Mouse (Mus musculus): ENCODE data around the gene Zfp358. TPM values are rescaled to one million over a fixed set of nuclear protein-coding genes. Genes with fewer than 3 reads are reported as not detected.

The Zfp358 gene
- total RNA-seq, 1 experiment: 7.1 TPM

DNA sequence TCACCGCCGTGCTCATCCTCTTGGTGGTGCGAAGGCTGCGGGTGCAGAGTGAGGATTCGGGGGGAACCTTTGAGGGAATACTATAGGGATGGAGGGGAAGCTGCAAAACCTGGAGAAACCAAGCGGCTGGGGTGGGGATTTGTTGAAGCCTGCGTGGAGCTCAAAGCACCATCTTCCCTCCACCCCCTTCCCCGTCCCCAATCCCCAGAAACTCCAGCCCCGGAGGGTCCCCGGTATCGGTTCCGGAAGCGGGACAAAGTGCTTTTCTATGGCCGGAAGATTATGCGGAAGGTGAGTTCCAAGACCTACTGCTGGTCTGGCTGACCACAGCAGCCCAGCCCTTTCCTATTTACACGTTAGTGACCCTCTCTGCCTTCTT, 24.2 kb downstream of the Zfp358 start:
- TF ChIP-seq ZNF384 (IDR thresholded peaks at IDR 0.05; ENCODE audit: low read depth, low read length) (no peak), HCFC1 (IDR thresholded peaks at IDR 0.05; ENCODE audit: borderline replicate concordance, insufficient read depth, low read length) (no peak), MAFK (IDR thresholded peaks at IDR 0.05; ENCODE audit: insufficient read depth, low read depth, low read length) (no peak), CHD2 (IDR thresholded peaks at IDR 0.05; ENCODE audit: low read depth, low read length) (no peak), ZC3H11A (IDR thresholded peaks at IDR 0.05; ENCODE audit: borderline replicate concordance, low read depth, low read length) (no peak)
- peaks cover 0 to 7% of the 10 kb centered on the region in 2 experiments; a peak in 2 of 4 replicates for H3K4me1 ChIP-seq (ENCODE audit: control insufficient read depth in 2 of 2, insufficient read depth in 2 of 2, low read length in 2 of 2, poor library complexity in 1 of 2)
- no peak overlapping the region for H3K27ac ChIP-seq (ENCODE audit: insufficient read depth, low read depth, low read length, poor library complexity, severe bottlenecking)
- no peaks in the 10 kb centered on the region for H3K9me3 ChIP-seq (ENCODE audit: control insufficient read depth, insufficient read depth, low read depth, low read length)
- in situ Hi-C loops (cut with MboI; ENCODE audit: low sequenced_read_pairs in 2 of 2, unreplicated experiment in 2 of 2): no loop called here
- no peak for DNase-seq (ENCODE audit: low read depth, low spot score)
- H3K4me3 ChIP-seq (ENCODE audit: insufficient read depth in 1 of 2, low read depth in 1 of 2, low read length in 2 of 2, poor library complexity in 1 of 2, severe bottlenecking in 1 of 2): peak overlapping the region; percentile 71 to 91
- H3K36me3 ChIP-seq (ENCODE audit: control insufficient read depth, insufficient read depth, low read length, poor library complexity, severe bottlenecking): peaks cover 24% of the 10 kb centered on the region
- peak overlapping the region; percentile 81 for H3K9ac ChIP-seq (ENCODE audit: insufficient read depth, low read depth, low read length, poor library complexity, severe bottlenecking)

DNA sequence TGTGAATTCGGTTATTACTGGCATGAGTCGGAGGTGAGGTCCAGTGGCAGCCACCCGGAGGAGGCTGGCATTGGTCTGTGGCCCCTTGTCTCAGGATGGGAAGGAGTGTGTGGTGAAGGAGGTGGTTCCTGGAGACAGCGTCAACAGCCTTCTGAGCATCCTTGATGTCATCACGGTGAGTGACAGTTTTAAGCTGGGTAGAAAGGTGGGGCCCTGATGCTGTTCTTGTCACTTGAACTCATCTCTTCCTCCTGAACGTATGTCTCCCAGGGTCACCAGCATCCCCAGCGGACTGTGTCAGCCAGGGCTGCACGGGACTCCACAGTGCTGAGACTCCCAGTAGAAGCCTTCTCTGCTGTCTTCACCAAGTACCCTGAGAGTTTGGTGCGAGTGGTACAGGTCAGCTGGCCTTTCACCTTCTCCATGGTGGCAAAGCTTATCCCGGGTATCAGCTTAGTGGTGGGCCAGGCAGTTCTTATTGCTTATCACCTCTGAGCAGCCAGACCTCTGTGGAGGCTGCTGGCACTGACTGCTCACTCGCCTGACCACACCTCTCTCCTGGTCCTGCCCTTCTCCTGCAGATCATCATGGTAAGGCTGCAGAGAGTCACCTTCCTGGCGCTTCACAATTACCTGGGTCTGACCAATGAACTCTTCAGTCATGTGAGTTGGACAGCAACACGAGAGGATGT, 29.2 kb downstream of the Zfp358 start:
- Histone ChIP-seq H3K4me1 (ENCODE audit: control insufficient read depth in 2 of 2, insufficient read depth in 2 of 2, low read length in 2 of 2, poor library complexity in 1 of 2) (peaks cover 0 to 3% of the 10 kb centered on the region in 2 experiments; a peak in 1 of 4 replicates), H3K9ac (ENCODE audit: insufficient read depth, low read depth, low read length, poor library complexity, severe bottlenecking) (no peak overlapping the region), H3K36me3 (ENCODE audit: control insufficient read depth, insufficient read depth, low read length, poor library complexity, severe bottlenecking) (peaks cover 36% of the 10 kb centered on the region), H3K9me3 (ENCODE audit: control insufficient read depth, insufficient read depth, low read depth, low read length) (no peaks in the 10 kb centered on the region), H3K4me3 (ENCODE audit: insufficient read depth in 1 of 2, low read depth in 1 of 2, low read length in 2 of 2, poor library complexity in 1 of 2, severe bottlenecking in 1 of 2) (no peak overlapping the region), H3K27ac (ENCODE audit: insufficient read depth, low read depth, low read length, poor library complexity, severe bottlenecking) (no peak overlapping the region)
- TF ChIP-seq CHD2 (IDR thresholded peaks at IDR 0.05; ENCODE audit: low read depth, low read length) (no peak), ZC3H11A (IDR thresholded peaks at IDR 0.05; ENCODE audit: borderline replicate concordance, low read depth, low read length) (no peak), ZNF384 (IDR thresholded peaks at IDR 0.05; ENCODE audit: low read depth, low read length) (no peak), HCFC1 (IDR thresholded peaks at IDR 0.05; ENCODE audit: borderline replicate concordance, insufficient read depth, low read length) (no peak), MAFK (IDR thresholded peaks at IDR 0.05; ENCODE audit: insufficient read depth, low read depth, low read length) (no peak)
- no peak for DNase-seq (ENCODE audit: low read depth, low spot score)
- in situ Hi-C loops (cut with MboI; ENCODE audit: low sequenced_read_pairs in 2 of 2, unreplicated experiment in 2 of 2): no loop called here

GRCm38 (mm10) chr8:3530816-3531215, 37.9 kb downstream of the Zfp358 start:
- Histone ChIP-seq H3K9me3 (ENCODE audit: control insufficient read depth, insufficient read depth, low read depth, low read length) (no peaks in the 10 kb centered on the region), H3K27ac (ENCODE audit: insufficient read depth, low read depth, low read length, poor library complexity, severe bottlenecking) (no peak overlapping the region), H3K36me3 (ENCODE audit: control insufficient read depth, insufficient read depth, low read length, poor library complexity, severe bottlenecking) (peaks cover 7% of the 10 kb centered on the region; the same call in 1 of the 2 replicates), H3K9ac (ENCODE audit: insufficient read depth, low read depth, low read length, poor library complexity, severe bottlenecking) (no peak overlapping the region), H3K4me3 (ENCODE audit: insufficient read depth in 1 of 2, low read depth in 1 of 2, low read length in 2 of 2, poor library complexity in 1 of 2, severe bottlenecking in 1 of 2) (no peak overlapping the region), H3K4me1 (ENCODE audit: control insufficient read depth in 2 of 2, insufficient read depth in 2 of 2, low read length in 2 of 2, poor library complexity in 1 of 2) (peaks cover 3 to 6% of the 10 kb centered on the region in 2 experiments; a peak in 2 of 4 replicates)
- DNase-seq (ENCODE audit: low read depth, low spot score): no peak
- TF ChIP-seq MAFK (IDR thresholded peaks at IDR 0.05; ENCODE audit: insufficient read depth, low read depth, low read length) (no peak), ZC3H11A (IDR thresholded peaks at IDR 0.05; ENCODE audit: borderline replicate concordance, low read depth, low read length) (no peak), ZNF384 (IDR thresholded peaks at IDR 0.05; ENCODE audit: low read depth, low read length) (no peak), HCFC1 (IDR thresholded peaks at IDR 0.05; ENCODE audit: borderline replicate concordance, insufficient read depth, low read length) (no peak), CHD2 (IDR thresholded peaks at IDR 0.05; ENCODE audit: low read depth, low read length) (no peak)
- in situ Hi-C loops (cut with MboI; ENCODE audit: low sequenced_read_pairs in 2 of 2, unreplicated experiment in 2 of 2): no loop called here

DNA sequence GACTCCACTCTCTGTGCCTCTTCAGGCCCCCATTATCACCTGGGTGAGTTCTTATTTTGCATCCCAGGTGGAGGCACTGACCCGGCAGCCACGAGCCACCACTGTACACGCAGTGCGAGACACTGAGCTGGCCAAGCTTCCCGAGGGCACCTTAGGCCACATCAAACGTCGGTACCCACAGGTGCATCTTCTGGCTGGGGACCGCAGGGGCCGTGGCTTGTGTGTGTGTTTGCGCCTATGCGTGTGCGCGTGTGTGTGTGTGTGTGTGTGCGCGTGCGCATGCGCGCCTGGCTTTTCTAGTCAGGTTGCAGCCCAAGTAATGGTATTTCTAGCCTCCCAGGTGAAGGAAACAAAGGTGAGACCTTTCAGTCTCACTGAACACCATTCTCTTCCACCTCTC, 39.0 kb downstream of the Zfp358 start:
- no peak overlapping the region for H3K27ac ChIP-seq (ENCODE audit: insufficient read depth, low read depth, low read length, poor library complexity, severe bottlenecking)
- DNase-seq (ENCODE audit: low read depth, low spot score): no peak
- H3K4me3 ChIP-seq (ENCODE audit: insufficient read depth in 1 of 2, low read depth in 1 of 2, low read length in 2 of 2, poor library complexity in 1 of 2, severe bottlenecking in 1 of 2): peak overlapping the region; percentile 46 to 48; a peak in 3 of 4 replicates
- peaks cover 7% of the 10 kb centered on the region; the same call in 1 of the 2 replicates for H3K36me3 ChIP-seq (ENCODE audit: control insufficient read depth, insufficient read depth, low read length, poor library complexity, severe bottlenecking)
- peaks cover 4 to 9% of the 10 kb centered on the region in 2 experiments; a peak in 2 of 4 replicates for H3K4me1 ChIP-seq (ENCODE audit: control insufficient read depth in 2 of 2, insufficient read depth in 2 of 2, low read length in 2 of 2, poor library complexity in 1 of 2)
- H3K9ac ChIP-seq (ENCODE audit: insufficient read depth, low read depth, low read length, poor library complexity, severe bottlenecking): 0 out of 2 replicates have a peak overlapping the region, but pooled peaks have one; percentile 9
- TF ChIP-seq HCFC1 (IDR thresholded peaks at IDR 0.05; ENCODE audit: borderline replicate concordance, insufficient read depth, low read length) (no peak), MAFK (IDR thresholded peaks at IDR 0.05; ENCODE audit: insufficient read depth, low read depth, low read length) (no peak), CHD2 (IDR thresholded peaks at IDR 0.05; ENCODE audit: low read depth, low read length) (no peak), ZC3H11A (IDR thresholded peaks at IDR 0.05; ENCODE audit: borderline replicate concordance, low read depth, low read length) (no peak), ZNF384 (IDR thresholded peaks at IDR 0.05; ENCODE audit: low read depth, low read length) (no peak)
- no peaks in the 10 kb centered on the region for H3K9me3 ChIP-seq (ENCODE audit: control insufficient read depth, insufficient read depth, low read depth, low read length)
- in situ Hi-C loops (cut with MboI; ENCODE audit: low sequenced_read_pairs in 2 of 2, unreplicated experiment in 2 of 2): no loop called here
